Mouse (Mus musculus) CH12.LX (cell line): ENCODE data around the gene Trim44. TPM values are rescaled to one million over a fixed set of nuclear protein-coding genes. Genes with fewer than 3 reads are reported as not detected.

Experiments used
- DNase-seq: peaks from one replicate; pipeline ENCODE4 v3.0.0-alpha.2; 2013; ENCODE audit errors: extremely low read depth
- H3K27ac ChIP-seq: 2 replicates; pipeline ENCODE4 v1.5.1; 2012; ENCODE audit warnings: low read depth, mild to moderate bottlenecking, control low read depth, moderate library complexity; ENCODE audit not compliant: insufficient read depth
- H3K27me3 ChIP-seq: replicated peaks from 2 replicates; pipeline ENCODE3; 2012; ENCODE audit warnings: inconsistent platforms
- H3K36me3 ChIP-seq, 2 experiments: replicated peaks in 1 of 2; 2 replicates each; pipeline versions ENCODE3 to v1.6.1; 2012; ENCODE audit warnings: inconsistent platforms in 1 of 2, low read length in 1 of 2, mild to moderate bottlenecking in 1 of 2, mixed read lengths in 1 of 2, moderate library complexity in 1 of 2; ENCODE audit not compliant: control insufficient read depth in 1 of 2, insufficient read depth in 1 of 2
- H3K4me1 ChIP-seq, 2 experiments: 2 replicates each; pipeline ENCODE4 v1.6.1; 2012; ENCODE audit warnings: inconsistent platforms in 1 of 2, moderate library complexity in 1 of 2; ENCODE audit not compliant: insufficient read depth in 2 of 2, control insufficient read depth in 1 of 2
- H3K4me2 ChIP-seq: 2 replicates; pipeline ENCODE4 v1.6.1; 2012; ENCODE audit warnings: low read depth, mild to moderate bottlenecking, control low read depth; ENCODE audit not compliant: poor library complexity, insufficient read depth, severe bottlenecking
- H3K4me3 ChIP-seq, 3 experiments: fragments of 150-350 bp in 1 of 3; sonication (generic) in 1 of 3; replicated peaks in 1 of 3; 2 replicates each; pipeline versions ENCODE3 to v1.5.1; 2011 to 2012; ENCODE audit warnings: low read depth in 2 of 3, low read length in 2 of 3, mild to moderate bottlenecking in 2 of 3, moderate library complexity in 2 of 3, control low read depth in 1 of 3, improper control_type of control experiment in 1 of 3, inconsistent platforms in 1 of 3, mixed read lengths in 1 of 3; ENCODE audit not compliant: poor library complexity in 1 of 3
- H3K79me2 ChIP-seq: replicated peaks from 2 replicates; pipeline ENCODE4 v1.6.1; 2012; ENCODE audit warnings: mild to moderate bottlenecking, moderate library complexity; ENCODE audit not compliant: control insufficient read depth, poor library complexity, insufficient read depth, severe bottlenecking; ENCODE audit errors: extremely low read depth
- H3K9ac ChIP-seq: 2 replicates; pipeline ENCODE4 v1.6.1; 2012; ENCODE audit warnings: low read depth, mild to moderate bottlenecking, control low read depth, moderate library complexity; ENCODE audit not compliant: insufficient read depth
- H3K9me3 ChIP-seq: replicated peaks from 2 replicates; pipeline ENCODE3; 2012; ENCODE audit warnings: low read length, inconsistent platforms, mixed read lengths
- CHD1 ChIP-seq: IDR thresholded peaks from 2 replicates; pipeline ENCODE4 v1.6.1; 2012; ENCODE audit warnings: low read depth, low read length, improper control_type of control experiment, inconsistent platforms
- CHD2 ChIP-seq: IDR thresholded peaks from 2 replicates; pipeline ENCODE4 v1.6.1; 2011; ENCODE audit warnings: low read length, improper control_type of control experiment
- E2F4 ChIP-seq: IDR thresholded peaks from 2 replicates; pipeline ENCODE4 v1.6.1; 2011; ENCODE audit warnings: low read depth, low read length, improper control_type of control experiment; ENCODE audit not compliant: insufficient replicate concordance
- ELF1 ChIP-seq: IDR thresholded peaks from 2 replicates; pipeline ENCODE4 v1.6.1; 2014; ENCODE audit warnings: low read depth, mild to moderate bottlenecking, inconsistent platforms, low read length, improper control_type of control experiment
- HCFC1 ChIP-seq: IDR thresholded peaks from 2 replicates; pipeline ENCODE4 v1.6.1; 2012; ENCODE audit warnings: low read depth, mild to moderate bottlenecking, inconsistent platforms, low read length, improper control_type of control experiment
- IRF4 ChIP-seq: IDR thresholded peaks from 2 replicates; pipeline ENCODE4 v1.6.1; 2014; ENCODE audit warnings: low read depth, mild to moderate bottlenecking, inconsistent platforms, low read length, improper control_type of control experiment
- JUN ChIP-seq: IDR thresholded peaks from 2 replicates; pipeline ENCODE4 v1.6.1; 2011; ENCODE audit warnings: low read depth, mild to moderate bottlenecking, low read length, improper control_type of control experiment, moderate library complexity; ENCODE audit not compliant: insufficient read depth
- JUND ChIP-seq: conservative IDR thresholded peaks from 2 replicates; pipeline ENCODE4 v1.6.1; 2011; ENCODE audit warnings: low read depth, low read length, improper control_type of control experiment
- MAFK ChIP-seq: IDR thresholded peaks from 2 replicates; pipeline ENCODE4 v1.6.1; 2011; ENCODE audit warnings: low read length, improper control_type of control experiment; ENCODE audit not compliant: insufficient replicate concordance
- MAZ ChIP-seq: IDR thresholded peaks from 2 replicates; pipeline ENCODE4 v1.6.1; 2012; ENCODE audit warnings: low read depth, mild to moderate bottlenecking, inconsistent platforms, low read length, improper control_type of control experiment, moderate library complexity
- MYC ChIP-seq: IDR thresholded peaks from 2 replicates; pipeline ENCODE4 v1.6.1; 2011; ENCODE audit warnings: low read depth, mild to moderate bottlenecking, improper control_type of control experiment, low read length
- NELFE ChIP-seq: IDR thresholded peaks from 2 replicates; pipeline ENCODE4 v1.6.1; 2011; ENCODE audit warnings: low read depth, low read length, improper control_type of control experiment
- POLR2A ChIP-seq: IDR thresholded peaks from 2 replicates; pipeline ENCODE4 v1.6.1; 2011; ENCODE audit warnings: low read depth, mild to moderate bottlenecking, improper control_type of control experiment, low read length
- POLR2AphosphoS2 ChIP-seq: IDR thresholded peaks from 2 replicates; pipeline ENCODE4 v1.6.1; 2011; ENCODE audit warnings: low read depth, low read length, improper control_type of control experiment
- RAD21 ChIP-seq: IDR thresholded peaks from 2 replicates; pipeline ENCODE4 v1.6.1; 2011; ENCODE audit warnings: low read depth, mild to moderate bottlenecking, low read length, improper control_type of control experiment, moderate library complexity
- UBTF ChIP-seq: IDR thresholded peaks from 2 replicates; pipeline ENCODE4 v1.6.1; 2012; ENCODE audit warnings: low read depth, mild to moderate bottlenecking, inconsistent platforms, low read length, improper control_type of control experiment, moderate library complexity
- USF1 ChIP-seq: IDR thresholded peaks from 2 replicates; pipeline ENCODE4 v1.6.1; 2014; ENCODE audit warnings: low read depth, mild to moderate bottlenecking, inconsistent platforms, low read length, improper control_type of control experiment
- USF2 ChIP-seq: conservative IDR thresholded peaks from 2 replicates; pipeline ENCODE4 v1.6.1; 2011; ENCODE audit warnings: low read depth, low read length, improper control_type of control experiment
- ZKSCAN1 ChIP-seq: IDR thresholded peaks from 2 replicates; pipeline ENCODE4 v1.6.1; 2012; ENCODE audit warnings: low read depth, inconsistent platforms, low read length, improper control_type of control experiment, borderline replicate concordance
- ZMIZ1 ChIP-seq: IDR thresholded peaks from 2 replicates; pipeline ENCODE4 v1.6.1; 2012; ENCODE audit warnings: low read depth, mild to moderate bottlenecking, inconsistent platforms, low read length, improper control_type of control experiment
- ZNF384 ChIP-seq: IDR thresholded peaks from 2 replicates; pipeline ENCODE4 v1.6.1; 2012; ENCODE audit warnings: low read depth, low read length, improper control_type of control experiment, inconsistent platforms
- dilution Hi-C: fragments of 300-500 bp; cut with MboI; formaldehyde crosslinking; loops from 2 replicates; pipeline ENCODE4 v1.14.3; 2020; ENCODE audit warnings: low sequenced_read_pairs; ENCODE audit not compliant: extremely low pct_unique_long_range_greater_than_20kb, extremely low pct_ligation_motif_present
- in situ Hi-C: fragments of 300-500 bp; cut with MboI; formaldehyde crosslinking; loops from 3 replicates; pipeline ENCODE4 v1.14.3; 2019; ENCODE audit warnings: low sequenced_read_pairs, low pct_ligation_motif_present, low pct_unique_long_range_greater_than_20kb, mixed read lengths
- polyA plus RNA-seq: library from polyadenylated mRNA; unstranded; fragments of >175 nt; gene quantifications from 2 replicates; pipeline ENCODE4 v1.2.1, GENCODE M21; 2012; ENCODE audit warnings: low read depth; ENCODE audit not compliant: insufficient read length
- total RNA-seq, 2 experiments: library from RNA; depleted of rRNA; stranded (reverse); fragments of 300-350 nt in 1 of 2; fragments of >200 nt in 1 of 2; gene quantifications; 2 replicates each; pipeline ENCODE4 v1.2.3; 2012 to 2014

The Trim44 gene
- total and polyA plus RNA-seq, 3 experiments: 22.7 to 77.5 (median 28.0) TPM

DNA sequence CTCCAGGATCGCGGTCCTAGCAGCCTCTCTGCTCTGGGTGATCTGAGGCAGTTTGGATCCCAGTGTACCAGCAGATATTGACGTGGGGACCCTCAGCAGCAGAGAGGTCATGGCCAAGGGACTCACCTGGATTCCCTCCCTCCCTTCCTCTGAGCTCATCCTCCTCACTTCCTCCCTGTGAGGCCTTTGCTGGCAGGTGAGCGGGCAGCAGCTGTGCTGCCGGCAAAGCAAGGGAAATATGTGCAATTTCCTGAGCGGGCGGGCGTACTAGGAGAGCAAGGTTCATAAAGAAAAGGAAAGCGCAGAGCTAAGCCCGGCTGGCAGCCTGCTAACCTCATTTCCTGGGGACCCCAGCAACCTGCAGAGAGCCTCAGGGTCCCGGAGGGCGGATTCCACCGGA, 148.5 kb downstream of the Trim44 start:
- Histone ChIP-seq H3K9ac (no peak overlapping the region), H3K4me2 (no peak overlapping the region), H3K9me3 (no peaks in the 10 kb centered on the region), H3K4me3 (no peak overlapping the region), H3K36me3 (no peaks in the 10 kb centered on the region), H3K4me1 (peaks cover 6 to 14% of the 10 kb centered on the region in 2 experiments; a peak in 3 of 4 replicates), H3K27ac (no peak overlapping the region), H3K79me2 (no peaks in the 10 kb centered on the region), H3K27me3 (no peaks in the 10 kb centered on the region)
- DNase-seq: no peak
- TF ChIP-seq CHD2 (no peak), HCFC1 (no peak), ZMIZ1 (no peak), CHD1 (no peak), MYC (no peak), USF1 (no peak), MAZ (no peak), ZNF384 (no peak), POLR2A (no peak), USF2 (no peak), JUN (no peak), ELF1 (no peak), IRF4 (no peak), RAD21 (no peak), UBTF (no peak), POLR2AphosphoS2 (no peak), E2F4 (no peak), JUND (no peak), NELFE (no peak), ZKSCAN1 (no peak)
- in situ Hi-C loops (no loop called here), dilution Hi-C loops (no loop called here)

DNA sequence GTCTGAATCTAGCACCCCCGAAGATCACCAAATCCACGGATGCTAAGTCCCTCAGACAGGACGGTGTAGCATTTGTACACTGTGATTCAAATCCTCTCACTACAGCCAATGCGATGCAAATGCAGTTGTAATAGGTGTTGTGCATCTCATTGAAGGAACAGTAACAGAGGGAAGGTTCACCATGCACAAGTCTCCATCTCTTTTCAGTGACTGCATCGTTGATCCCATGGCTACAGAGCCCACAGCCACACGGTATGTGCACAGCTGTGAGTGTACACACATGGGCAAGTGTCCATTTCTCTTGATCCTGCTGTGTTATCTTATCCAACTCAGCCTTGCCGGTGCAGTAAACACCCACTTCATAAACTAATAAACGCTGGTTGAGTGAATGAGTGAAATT, 148.9 kb downstream of the Trim44 start:
- H3K79me2 ChIP-seq: no peaks in the 10 kb centered on the region
- H3K4me1 ChIP-seq: peaks cover 6 to 14% of the 10 kb centered on the region in 2 experiments; a peak in 3 of 4 replicates
- H3K4me2 ChIP-seq: no peak overlapping the region
- H3K27ac ChIP-seq: no peak overlapping the region
- no peak for DNase-seq
- dilution Hi-C loops (no loop called here), in situ Hi-C loops (no loop called here)
- H3K36me3 ChIP-seq: no peaks in the 10 kb centered on the region
- no peaks in the 10 kb centered on the region for H3K27me3 ChIP-seq
- H3K9me3 ChIP-seq: no peaks in the 10 kb centered on the region
- no peak overlapping the region for H3K4me3 ChIP-seq
- TF ChIP-seq MAFK: no peak
- H3K9ac ChIP-seq: no peak overlapping the region
